Mouse (Mus musculus): Measurements from ENCODE around the gene Hsd17b3.

Gene Hsd17b3

DNA sequence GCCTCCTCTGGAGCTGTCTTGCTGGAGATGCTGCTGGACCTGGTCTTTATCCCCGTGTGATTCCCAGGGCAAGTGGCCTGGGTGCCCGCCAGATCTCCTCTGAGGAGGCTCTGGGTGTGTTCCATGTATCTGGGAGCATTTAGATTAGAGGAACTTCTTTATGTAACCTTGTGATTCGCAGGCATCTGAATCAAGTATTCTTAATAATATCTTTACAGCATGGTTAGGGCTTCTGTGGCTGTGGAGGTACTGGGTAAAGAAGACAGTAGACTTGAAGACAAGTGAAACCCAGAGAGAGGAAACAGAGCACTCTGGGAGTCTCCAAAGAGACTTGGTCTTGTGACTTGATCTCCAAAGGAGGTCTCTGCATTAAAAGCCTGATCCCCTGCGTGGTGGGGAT lies at the start of gene Hsd17b3:
Gene Hsd17b3 (minus strand): TSS at position 101 of the 400 bp plus-strand sequence.
- no peak for ATAC-seq (ENCODE audit: low TSS enrichment)

GRCm38 (mm10) chr13:64129616-64130375 lies 40.8 kb upstream of the Hsd17b3 start:
- peak; percentile 82 for ATAC-seq (ENCODE audit: low TSS enrichment)

- peak; percentile 41; the same call in 1 of the 2 replicates for ATAC-seq (ENCODE audit: low TSS enrichment)
These were observed 40.0 kb upstream of the Hsd17b3 start, which contains the start of gene Slc35d2 for GRCm38 (mm10) chr13:64128858-64129615. TSS of gene Slc35d2 (minus strand) at chr13:64129368.

GRCm38 (mm10) chr13:64126316-64126715 lies 37.3 kb upstream of the Hsd17b3 start:
- ATAC-seq (ENCODE audit: low TSS enrichment), result no peak

DNA sequence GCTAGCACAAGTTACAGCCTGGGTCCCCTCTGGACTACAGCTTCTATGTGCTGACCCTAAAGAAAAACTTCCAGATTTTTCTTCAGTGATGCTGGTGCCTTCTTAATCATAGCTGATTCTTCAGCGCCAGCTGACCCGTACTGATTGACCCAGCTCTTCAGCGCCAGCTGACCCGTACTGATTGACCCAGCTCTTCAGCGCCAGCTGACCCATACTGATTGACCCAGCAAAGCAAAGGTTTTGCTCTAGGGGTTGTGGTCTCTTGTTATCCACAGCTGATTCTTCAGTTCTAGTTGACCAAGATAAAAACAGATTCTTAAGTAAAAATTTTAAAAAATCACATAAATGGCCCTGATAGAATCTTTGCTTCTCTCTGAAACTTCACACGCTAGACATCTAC lies 35.9 kb upstream of the Hsd17b3 start:
- ATAC-seq (ENCODE audit: low TSS enrichment), result no peak

GRCm38 (mm10) chr13:64123491-64124188 lies 34.6 kb upstream of the Hsd17b3 start:
- no peak for ATAC-seq (ENCODE audit: low TSS enrichment)

GRCm38 (mm10) chr13:64120760-64121159 lies 31.7 kb upstream of the Hsd17b3 start:
- no peak for ATAC-seq (ENCODE audit: low TSS enrichment)

GRCm38 (mm10) chr13:64117442-64117841 lies 28.4 kb upstream of the Hsd17b3 start:
- no peak for ATAC-seq (ENCODE audit: low TSS enrichment)

GRCm38 (mm10) chr13:64110421-64110820 lies 21.4 kb upstream of the Hsd17b3 start:
- ATAC-seq (ENCODE audit: low TSS enrichment), result no peak

DNA sequence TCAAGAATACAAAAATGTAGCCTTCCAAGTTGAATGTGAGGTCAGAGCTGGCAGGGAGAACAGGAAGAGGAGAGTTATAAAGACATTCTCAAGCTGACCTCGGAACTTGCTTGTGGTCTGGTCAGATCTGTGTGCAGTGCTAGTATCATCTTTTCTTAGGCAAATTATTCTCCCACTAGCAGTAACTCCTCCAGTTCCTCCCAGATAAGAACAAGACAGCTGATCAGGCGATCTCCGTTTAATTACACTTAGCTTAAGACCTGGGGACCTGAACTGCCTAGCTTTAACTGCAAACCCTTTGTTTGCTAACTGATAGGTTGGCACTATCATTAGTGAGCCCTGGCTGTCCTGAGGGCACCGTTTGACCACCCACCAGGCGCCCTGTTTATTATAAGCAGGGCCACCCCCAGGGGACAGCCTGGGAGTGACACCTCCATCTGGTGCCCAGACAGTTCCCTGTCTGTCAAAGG lies 19.4 kb upstream of the Hsd17b3 start:
- ATAC-seq (ENCODE audit: low TSS enrichment), result no peak

DNA sequence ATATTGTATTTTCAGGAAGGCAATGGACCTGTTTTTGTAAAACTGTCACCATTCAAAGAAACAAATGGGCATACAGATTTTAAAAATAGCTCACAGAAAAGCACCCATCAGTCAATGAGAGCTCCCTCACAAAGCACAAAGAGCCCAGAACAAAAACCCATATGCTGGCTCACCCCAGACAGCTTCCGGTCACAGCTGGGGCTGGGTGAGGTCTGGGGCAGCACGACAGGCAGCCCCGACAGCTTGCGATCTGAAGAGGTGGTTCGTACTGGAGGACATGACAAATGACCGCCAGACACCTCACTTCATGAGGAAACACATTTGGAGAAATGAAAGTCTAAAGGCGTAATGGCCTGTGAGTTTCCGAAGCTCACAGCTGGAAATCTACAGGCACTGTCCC lies 18.5 kb upstream of the Hsd17b3 start:
- no peak for ATAC-seq (ENCODE audit: low TSS enrichment)

DNA sequence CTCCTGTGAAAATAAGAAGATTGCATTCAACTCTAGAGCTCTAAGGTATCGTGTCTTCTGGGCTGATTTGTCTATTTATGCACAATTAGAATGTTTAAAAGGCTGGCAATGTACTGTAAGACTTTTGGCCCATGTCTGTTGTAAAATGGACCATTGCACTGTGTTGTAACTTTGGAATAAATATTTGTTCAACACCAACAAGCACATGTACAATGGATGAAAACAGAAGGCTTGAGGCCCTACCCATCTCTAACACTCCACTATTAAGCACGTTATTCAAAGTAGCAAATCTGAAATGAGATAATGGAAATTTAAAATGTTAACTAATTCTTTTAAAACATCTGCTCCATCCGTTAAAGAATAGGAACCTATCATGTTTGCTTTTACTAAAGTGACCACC lies 18.1 kb upstream of the Hsd17b3 start:
- no peak for ATAC-seq (ENCODE audit: low TSS enrichment)

DNA sequence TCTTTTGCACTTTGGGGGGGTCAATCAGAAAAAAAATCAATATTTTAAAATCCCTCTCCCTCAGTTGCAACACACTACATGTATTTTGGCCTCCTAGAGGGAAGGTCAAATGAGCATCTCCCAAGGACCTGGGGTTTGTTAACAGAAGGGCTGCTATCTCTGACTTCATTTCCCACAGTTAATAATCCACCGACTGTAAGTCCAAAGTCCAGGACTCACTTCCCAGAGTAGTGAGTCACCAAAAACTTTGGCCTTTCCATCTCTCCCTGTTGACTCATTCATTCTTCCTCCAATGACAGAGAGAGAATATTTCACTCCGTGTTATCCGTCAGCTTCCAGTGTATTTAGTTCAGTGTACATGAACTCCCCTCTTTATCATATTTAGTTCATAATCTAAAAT lies 16.7 kb upstream of the Hsd17b3 start:
- ATAC-seq (ENCODE audit: low TSS enrichment), result no peak

GRCm38 (mm10) chr13:64100186-64100585 lies 11.2 kb upstream of the Hsd17b3 start:
- 0 out of 2 replicates have a peak, but pooled peaks have one; percentile 44 for ATAC-seq (ENCODE audit: low TSS enrichment)

- no peak for ATAC-seq (ENCODE audit: low TSS enrichment)
These were observed 10.0 kb upstream of the Hsd17b3 start for GRCm38 (mm10) chr13:64098992-64099391.

GRCm38 (mm10) chr13:64093341-64093740 lies 4.3 kb upstream of the Hsd17b3 start:
- ATAC-seq (ENCODE audit: low TSS enrichment), result peak; percentile 72

DNA sequence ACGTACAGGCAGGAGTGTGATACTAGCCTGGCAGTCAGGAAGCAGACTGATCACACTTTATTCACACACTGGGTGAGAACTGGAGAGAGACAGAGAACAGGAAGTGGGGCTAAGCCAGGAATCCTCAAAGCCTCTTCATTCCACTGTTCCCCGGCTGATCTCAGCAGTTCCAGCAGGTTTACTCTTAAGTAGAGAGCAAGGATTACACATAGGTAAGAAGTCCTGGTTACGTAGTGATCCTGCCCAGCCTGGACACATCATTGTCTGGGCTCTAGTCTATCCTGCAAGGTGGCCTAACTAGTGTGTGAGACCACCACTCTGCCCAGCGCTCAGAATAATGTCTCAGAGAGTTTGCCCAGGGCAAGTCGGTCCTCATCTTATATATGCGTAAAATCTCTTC lies 3.7 kb upstream of the Hsd17b3 start:
- no peak for ATAC-seq (ENCODE audit: low TSS enrichment)

DNA sequence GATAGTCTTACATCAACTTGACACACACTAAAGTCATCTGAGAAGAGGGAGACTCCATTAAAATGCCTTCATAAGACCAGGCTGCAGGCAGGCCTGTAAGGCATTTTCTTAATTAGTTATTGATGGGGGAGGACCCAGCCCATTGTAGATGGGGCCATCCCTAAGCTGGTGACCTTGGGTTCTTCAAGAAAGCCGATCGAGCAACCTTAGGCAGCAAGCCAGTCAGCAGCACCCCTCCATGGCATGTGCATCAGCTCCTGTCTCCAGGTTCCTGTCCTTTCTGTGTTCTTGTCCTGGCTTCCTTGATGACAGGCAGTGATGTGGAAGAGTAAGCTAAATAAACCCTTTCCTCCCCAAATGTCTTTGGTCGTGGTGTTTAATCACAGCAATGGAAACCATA lies 3.1 kb upstream of the Hsd17b3 start:
- no peak for ATAC-seq (ENCODE audit: low TSS enrichment)

GRCm38 (mm10) chr13:64091006-64091405 lies 2.0 kb upstream of the Hsd17b3 start:
- ATAC-seq (ENCODE audit: low TSS enrichment), result no peak

- no peak for ATAC-seq (ENCODE audit: low TSS enrichment)
These were observed 1.2 kb upstream of the Hsd17b3 start for GRCm38 (mm10) chr13:64090278-64090677.

GRCm38 (mm10) chr13:64088057-64088456 lies 973 bp downstream of the Hsd17b3 start:
- peak; percentile 72 for ATAC-seq (ENCODE audit: low TSS enrichment)

DNA sequence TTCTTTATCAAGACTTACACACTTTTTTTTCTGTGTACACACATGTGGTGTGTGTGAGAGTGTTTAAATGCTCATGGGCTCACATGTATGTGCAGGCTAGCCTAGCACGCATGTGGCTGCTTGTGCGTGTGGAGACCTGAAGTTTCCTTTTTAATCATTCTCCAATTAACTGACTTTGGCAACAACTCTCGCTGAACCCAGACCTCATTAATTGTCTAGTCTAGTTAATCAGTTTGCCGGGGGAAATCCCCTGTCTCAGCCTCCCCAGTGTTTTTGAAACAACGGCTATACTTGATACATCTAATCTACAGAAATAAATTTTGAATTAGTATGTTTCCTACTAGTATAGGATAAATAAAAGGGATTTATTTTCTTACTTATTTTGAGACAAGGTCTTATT lies 3.0 kb downstream of the Hsd17b3 start:
- ATAC-seq (ENCODE audit: low TSS enrichment), result no peak

Data from frontal cortex, adult (tissue).